Mouse (Mus musculus) testis, postnatal 10 days (tissue): Measurements from ENCODE around the gene Myo1d.
A peak's percentile ranks its signal among the peaks of the same experiment; 100 is the strongest.
"Not testable (repeated sequence)": the region's sequence is repeated elsewhere in the genome, so short reads cannot be mapped to it uniquely, and the experiment has no call there.

Experiments used
- DNase-seq: peaks from one replicate; pipeline ENCODE4 v3.0.0; 2021; ENCODE audit warnings: low spot score

The Myo1d gene

GRCm38 (mm10) chr11:80479425-80479824 lies 300.4 kb downstream of the Myo1d start:
- DNase-seq: no peak

GRCm38 (mm10) chr11:80478694-80479412 lies 301.0 kb downstream of the Myo1d start:
- DNase-seq: no peak

- no peak for DNase-seq
Observed at GRCm38 (mm10) chr11:80477341-80478199, 302.3 kb downstream of the Myo1d start.

DNA sequence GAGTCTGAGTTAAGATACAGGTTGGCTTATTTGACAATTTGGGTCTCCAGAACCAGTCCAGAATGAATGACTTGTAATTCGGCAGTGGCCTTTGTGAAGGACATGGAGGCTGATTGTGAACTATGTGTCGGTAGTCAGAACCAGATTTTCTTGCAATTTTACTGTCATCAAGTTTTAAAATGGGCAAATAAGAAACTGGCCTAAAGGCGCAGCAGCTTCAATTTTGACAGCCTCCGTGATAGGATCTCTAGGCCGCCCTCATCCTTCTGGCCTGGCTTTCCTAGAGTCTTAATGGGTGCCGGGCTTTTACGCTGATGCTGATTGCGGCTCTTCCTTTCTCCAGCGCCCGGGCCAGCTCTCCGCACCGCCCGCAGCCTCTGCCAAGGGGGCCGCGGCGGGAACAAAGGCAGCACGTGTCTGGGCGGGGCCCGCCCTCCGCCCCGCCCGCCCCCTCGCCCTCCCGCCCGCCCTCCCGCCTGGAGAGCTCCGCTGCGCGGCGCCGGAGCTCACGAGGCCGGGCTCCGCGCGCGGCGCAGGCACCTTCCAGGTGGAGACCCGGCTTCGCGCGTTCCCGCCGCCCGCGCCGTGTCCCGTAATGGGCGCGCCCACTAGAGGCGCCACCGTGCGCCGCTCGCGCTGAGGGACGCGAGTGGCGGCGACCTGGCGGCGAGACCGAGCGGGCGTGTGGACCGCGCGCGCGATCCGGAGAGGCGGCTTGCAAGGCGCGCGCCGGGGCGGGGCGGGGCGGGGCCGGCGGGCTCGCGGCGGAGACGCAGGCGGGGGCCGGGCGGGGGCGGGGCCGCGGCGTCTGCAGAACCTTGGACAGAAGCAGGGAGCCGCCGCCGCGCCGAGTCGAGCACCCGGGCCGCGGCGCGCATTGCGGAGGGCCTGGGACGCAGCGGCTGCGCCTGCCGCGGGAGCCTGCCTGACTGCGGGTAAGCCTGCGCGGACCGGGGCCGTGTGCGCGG lies 303.3 kb downstream of the Myo1d start, which contains the start of gene Cdk5r1:
TSS of gene Cdk5r1 (plus strand) at position 802 of the 968 bp plus-strand sequence.
- peak; percentile 90 for DNase-seq

GRCm38 (mm10) chr11:80475544-80475943 lies 304.3 kb downstream of the Myo1d start:
- no peak for DNase-seq

- no peak for DNase-seq
Observed at GRCm38 (mm10) chr11:80474846-80475245, 305.0 kb downstream of the Myo1d start.

DNA sequence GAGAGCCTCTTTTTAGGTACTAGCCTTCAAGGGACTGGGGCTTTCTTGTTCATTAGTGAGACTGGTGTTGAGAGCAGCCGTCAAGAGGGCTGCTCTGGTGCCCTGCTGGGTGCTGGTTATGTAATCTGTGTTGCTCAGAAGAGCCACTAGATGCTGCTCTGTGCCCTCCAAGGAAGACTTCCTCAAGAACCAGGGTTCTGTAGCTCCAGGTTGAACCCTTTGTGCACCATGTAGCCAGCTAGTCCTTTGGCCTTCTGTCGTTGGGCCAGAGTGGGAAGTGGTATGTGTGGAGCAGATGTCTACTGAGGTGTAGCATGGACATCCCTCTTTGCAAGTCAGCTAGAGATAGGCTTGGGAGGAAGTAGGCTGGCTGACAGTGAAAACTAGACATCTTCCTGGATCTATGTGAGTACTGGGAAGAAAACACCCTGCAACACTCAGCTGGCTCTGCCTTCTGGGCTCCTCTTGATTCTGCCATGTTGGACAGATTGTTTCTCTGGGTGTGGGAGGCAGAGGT lies 305.6 kb downstream of the Myo1d start:
- no peak for DNase-seq

DNA sequence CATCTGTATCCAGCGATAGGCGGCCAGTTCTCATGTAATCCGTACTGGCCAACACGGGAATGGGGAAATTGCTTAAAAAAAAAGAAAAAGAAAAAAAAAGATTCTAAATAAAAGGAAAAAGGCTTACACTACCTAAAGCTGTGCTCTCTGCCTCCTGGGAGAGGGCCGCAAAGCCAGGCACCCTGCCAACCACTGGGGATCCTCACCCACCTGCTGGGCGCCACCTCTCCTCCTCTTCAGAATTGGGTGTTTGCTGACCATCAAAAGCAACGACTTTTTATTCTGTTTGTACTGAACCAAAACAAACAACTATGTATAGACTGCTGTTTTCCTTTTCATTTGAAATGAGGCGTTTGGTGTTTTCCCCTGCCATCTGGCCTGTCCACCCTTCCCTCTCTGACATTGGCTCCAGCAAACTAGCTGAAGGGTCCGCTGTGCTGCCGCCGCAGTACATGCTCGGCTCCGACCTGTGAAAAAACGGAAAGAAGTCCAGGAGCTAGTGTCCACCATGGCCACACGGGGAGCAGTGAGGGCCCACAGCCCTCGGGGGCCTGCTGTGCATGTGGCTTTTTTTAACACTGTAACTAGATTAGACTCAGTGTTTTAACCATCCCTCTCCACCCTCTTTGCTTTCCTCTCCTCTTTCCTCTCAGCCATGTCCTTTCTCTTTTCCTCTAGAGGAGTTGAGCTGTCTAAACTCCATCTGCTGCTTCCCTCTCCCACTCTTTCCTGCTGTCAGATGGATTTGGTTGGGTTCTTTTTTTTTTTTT lies 307.8 kb downstream of the Myo1d start:
- no peak for DNase-seq

DNA sequence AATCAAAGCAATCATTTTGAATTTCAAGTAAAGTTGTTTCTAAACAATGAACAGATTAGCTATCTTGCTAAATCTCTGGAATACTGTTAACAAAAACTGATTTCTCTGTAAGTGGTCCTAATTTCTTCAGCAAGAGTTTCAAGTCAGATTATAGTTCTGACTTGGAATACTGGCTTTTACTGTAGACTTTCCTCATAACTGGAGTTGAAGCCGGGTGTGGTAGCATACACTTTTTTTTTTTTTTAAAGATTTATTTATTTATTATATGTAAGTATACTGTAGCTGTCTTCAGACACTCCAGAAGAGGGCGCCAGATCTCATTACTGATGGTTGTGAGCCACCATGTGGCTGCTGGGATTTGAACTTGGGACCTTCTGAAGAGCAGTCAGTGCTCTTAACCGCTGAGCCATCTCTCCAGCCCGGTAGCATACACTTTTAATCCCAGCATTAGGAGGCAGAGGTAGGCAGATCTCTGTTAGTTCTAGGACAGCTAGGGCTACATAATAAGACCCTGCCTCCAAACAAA lies 316.2 kb downstream of the Myo1d start:
- not testable (repeated sequence) for DNase-seq

- DNase-seq: no peak
Observed at GRCm38 (mm10) chr11:80453198-80453597, 326.6 kb downstream of the Myo1d start.

DNA sequence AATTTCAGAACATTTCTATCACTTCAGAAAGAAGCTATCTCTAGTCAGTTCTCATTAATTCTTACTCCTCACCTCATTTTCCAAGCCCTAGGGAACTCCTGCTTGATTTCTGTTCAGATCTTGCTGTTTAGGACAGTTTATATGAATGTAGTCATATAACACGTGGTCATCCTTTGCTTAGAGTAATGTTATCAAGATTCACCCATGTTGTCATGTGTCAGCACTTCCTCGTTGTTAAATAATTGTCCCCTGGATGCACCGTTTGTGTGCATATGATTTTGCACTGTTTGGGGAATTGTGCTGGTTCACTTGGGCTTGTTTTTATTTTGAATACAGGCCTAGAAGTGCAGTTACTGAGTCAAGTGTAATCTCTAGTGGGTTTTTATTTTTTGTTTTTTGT lies 327.6 kb downstream of the Myo1d start:
- no peak for DNase-seq

GRCm38 (mm10) chr11:80449859-80450258 lies 330.0 kb downstream of the Myo1d start:
- no peak for DNase-seq

GRCm38 (mm10) chr11:80446916-80447315 lies 332.9 kb downstream of the Myo1d start:
- no peak for DNase-seq
